Mouse (Mus musculus) naive thymus-derived CD4-positive, alpha-beta T cell, adult 2 months (primary cell): ENCODE results near the gene Adipor1.
A peak's percentile ranks its signal among the peaks of the same experiment; 100 is the strongest.

Source experiments
- DNase-seq: peaks from one replicate; pipeline ENCODE4 v3.0.0-alpha.2; 2011; ENCODE audit warnings: low read depth

Gene Adipor1

GRCm38 (mm10) chr1:134415168-134415831, at the start of gene Adipor1:
TSS of gene Adipor1 (plus strand) at chr1:134415378.
- peak; percentile 93 for DNase-seq

DNA sequence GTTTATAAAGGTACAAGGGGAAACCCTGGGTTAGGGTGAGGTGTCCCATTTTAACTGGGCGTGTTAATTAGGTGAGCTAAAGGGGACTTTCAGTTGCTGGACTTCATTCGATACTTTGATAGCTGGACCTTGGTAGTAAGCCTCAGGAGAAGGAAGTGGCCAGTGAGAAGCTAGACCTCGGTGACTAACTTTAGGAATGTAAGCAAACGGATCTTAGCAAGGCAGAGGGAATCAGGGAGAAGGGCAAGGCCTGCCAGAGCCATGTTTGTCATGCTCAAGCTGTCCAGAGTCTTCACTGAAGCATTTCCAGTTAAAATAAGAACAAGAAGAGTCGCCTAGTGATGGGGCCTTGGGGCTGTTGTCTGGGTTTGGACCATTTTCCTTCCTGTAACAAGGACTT, 49.7 kb upstream of the Adipor1 start:
- no peak for DNase-seq

- DNase-seq, result peak; percentile 65
Observed at GRCm38 (mm10) chr1:134368777-134369337, 46.3 kb upstream of the Adipor1 start.

- DNase-seq, result no peak
Observed at GRCm38 (mm10) chr1:134374124-134374523, 41.1 kb upstream of the Adipor1 start.

- no peak for DNase-seq
Observed at GRCm38 (mm10) chr1:134381051-134381450, 34.1 kb upstream of the Adipor1 start.

DNA sequence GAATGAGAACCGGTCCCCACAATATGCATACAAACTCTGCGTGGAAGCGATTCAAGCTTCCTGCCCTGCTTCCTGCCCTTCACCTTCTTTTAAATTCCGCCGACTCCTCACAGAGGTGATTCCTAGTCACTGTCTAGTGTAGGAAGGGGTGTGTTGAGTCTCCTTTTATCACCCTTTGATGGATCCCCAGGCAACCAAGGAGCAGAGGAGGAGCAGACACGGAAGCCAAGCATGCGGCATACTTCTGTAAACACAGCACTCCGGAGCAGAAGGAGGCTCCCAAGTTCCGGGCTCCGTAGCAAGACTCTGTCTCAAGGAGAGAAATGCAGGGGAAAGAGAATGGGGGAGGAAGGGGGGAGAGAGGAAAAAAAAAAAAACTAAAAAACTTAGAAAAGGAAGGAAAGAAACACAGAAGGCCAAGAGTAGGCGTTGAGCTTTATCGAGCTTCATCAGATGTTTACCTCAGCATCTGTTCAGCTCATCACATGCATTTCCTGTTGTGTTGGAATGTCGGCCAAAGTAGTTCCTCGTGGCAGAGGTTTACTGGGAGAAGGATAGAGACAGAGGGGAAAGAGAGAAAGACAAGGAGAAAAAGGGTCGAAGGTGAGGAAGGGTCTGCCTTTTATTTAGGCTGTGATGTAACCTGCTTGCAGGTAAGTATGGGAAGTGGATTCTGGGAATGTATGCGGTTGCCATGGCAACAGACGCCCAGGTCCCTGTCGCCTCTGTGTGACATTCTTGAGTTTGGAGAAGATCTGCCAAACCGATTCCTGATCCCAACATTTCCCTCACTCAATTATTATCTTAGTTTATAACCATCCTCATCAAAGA, 33.2 kb upstream of the Adipor1 start:
- peak; percentile 30 for DNase-seq

DNA sequence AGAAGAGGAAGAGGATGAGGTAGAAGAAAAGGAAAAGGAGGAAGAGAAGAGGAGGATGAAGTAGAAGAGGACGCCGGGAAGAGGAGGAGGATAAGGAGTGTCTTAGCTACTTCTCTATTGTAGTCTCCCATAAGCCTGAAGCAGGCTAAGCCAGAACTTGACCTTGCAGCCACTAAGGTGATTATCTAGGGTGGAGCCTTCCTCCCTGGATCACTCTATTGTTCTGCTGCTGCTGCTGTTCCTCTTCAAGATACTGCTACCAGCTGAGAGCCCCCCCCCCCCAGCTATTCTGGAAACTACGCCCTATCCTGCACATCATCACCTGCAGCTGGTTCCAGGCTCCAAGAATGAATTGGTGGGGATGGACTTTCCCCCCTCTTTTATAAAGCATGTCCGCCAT, 30.6 kb upstream of the Adipor1 start:
- no peak for DNase-seq

- DNase-seq, result no peak
Observed at GRCm38 (mm10) chr1:134385176-134385575, 30.0 kb upstream of the Adipor1 start.

DNA sequence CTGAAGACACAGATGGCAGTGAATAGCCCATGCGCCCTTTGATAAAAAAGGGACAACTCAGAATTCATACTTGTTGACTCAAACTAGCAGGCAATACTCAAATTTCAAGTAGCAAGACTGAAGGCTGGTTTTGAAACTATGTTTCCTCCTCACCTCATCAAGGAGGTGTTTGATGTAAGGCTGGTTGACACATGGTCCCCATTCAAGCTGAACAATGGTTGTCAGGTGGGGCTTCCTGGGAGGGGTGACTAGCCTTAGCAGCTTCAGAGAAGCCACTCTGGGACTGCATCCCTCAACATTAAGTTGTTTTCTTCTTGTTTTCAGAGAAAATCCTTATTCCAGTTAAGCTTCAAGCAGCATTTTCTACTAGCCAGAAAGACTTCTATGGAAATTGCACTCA, 29.5 kb upstream of the Adipor1 start, which contains the start of gene 4933406M09Rik:
4933406M09Rik (plus strand) TSS at position 275 of the 400 bp plus-strand sequence.
- DNase-seq, result no peak

DNA sequence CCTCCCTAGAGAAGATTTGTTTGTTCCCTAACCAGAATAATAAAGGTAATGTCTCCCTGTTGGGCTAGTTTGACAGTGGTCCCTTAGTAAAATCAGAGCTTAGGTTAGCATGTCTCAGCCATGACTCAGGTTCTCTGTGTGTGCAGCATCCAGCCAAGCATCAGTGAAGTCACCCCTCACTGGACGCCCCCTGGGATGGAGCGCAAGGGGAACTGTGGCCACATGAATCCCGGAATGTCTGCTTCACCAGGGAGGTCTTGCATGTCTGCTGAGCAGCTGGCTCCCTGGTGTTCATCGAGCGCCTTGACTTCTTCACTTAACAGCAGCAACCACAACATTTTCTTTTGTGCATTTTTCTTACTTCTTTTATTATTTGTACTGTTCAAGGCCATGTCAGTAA, 21.4 kb upstream of the Adipor1 start:
- no peak for DNase-seq

- no peak for DNase-seq
Observed at GRCm38 (mm10) chr1:134398210-134398609, 17.0 kb upstream of the Adipor1 start.

DNA sequence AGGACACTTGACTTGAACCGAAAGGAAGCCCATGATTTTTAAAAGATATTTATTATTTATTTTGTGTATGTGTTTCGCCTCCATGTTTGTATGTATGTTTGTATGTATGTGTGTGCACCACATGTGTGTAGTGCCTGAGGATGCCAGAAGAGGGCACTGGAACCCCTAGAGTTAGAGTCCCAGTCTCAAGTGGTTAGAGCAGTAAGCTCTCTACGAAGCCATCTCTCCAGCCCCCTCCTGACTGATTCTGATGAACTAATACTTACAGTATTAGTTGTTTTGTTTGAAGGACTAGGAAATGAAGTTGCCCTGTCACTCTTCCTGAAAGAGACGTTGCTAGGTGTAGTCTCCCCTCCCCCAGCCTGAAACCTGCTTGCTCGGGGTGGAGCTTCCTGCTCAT, 15.4 kb upstream of the Adipor1 start:
- DNase-seq, result no peak

DNA sequence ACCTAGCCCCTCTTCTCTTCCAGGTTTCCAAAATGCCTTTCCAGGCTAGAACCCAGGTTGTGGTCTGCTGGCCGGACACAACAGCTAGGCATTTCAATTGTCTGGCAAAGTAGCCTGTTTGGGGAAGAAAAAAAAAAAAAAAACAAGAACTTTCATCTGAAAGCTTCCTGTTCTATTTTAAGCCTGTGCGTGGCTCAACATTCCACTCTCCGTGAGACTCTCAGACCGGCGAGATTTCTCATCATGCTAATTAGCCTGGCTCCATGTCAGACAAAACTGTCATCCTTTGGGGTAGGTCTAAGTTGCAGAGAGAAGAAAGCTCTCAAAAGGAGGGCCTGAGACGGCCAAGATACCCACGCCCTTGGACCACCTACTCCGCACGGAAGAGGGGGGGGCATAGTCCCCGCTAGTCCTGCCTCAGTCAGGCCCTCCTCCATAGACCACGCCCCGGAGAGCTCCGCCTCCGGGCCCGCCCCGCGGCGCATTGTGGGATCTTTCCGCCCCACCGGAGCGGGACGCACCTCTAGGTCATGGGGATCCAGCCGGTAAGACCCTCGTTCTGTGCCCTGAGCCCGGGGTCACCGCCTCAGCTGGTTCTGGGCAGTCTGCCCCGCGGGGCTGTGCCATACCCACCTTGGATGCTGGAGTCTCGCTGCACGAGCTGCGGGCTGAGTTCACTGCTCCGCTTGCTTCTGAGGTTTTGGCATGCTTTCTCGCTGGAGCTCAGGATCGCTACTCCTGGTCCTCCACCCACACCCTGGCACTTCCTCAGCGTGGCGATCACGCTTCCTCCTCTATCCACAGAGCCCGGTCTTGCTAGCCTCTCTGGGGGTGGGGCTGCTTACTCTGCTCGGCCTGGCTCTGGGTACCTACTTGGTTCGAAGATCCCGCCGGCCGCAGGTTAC, 9.4 kb upstream of the Adipor1 start, which contains the start of gene Cyb5r1:
Cyb5r1 (plus strand) TSS at position 51 of the 905 bp plus-strand sequence.
- peak; percentile 84 for DNase-seq

DNA sequence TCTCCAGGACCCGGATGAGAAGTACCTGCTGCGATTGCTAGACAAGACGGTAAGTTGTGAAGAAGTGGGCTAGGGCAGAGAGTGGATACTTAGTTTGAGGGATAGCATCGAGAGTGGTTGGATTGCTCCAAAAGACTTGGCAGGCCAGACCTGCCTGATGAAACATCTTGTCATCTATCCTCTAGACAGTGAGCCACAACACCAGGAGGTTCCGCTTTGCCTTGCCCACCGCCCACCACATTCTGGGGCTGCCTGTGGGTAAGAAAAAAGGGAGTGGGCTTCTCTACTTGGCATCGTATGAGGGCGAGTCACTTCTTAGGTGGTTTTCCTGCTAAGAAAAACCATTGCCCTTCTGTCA, 8.8 kb upstream of the Adipor1 start:
- DNase-seq, result no peak

GRCm38 (mm10) chr1:134408080-134408479, 7.1 kb upstream of the Adipor1 start:
- no peak for DNase-seq

DNA sequence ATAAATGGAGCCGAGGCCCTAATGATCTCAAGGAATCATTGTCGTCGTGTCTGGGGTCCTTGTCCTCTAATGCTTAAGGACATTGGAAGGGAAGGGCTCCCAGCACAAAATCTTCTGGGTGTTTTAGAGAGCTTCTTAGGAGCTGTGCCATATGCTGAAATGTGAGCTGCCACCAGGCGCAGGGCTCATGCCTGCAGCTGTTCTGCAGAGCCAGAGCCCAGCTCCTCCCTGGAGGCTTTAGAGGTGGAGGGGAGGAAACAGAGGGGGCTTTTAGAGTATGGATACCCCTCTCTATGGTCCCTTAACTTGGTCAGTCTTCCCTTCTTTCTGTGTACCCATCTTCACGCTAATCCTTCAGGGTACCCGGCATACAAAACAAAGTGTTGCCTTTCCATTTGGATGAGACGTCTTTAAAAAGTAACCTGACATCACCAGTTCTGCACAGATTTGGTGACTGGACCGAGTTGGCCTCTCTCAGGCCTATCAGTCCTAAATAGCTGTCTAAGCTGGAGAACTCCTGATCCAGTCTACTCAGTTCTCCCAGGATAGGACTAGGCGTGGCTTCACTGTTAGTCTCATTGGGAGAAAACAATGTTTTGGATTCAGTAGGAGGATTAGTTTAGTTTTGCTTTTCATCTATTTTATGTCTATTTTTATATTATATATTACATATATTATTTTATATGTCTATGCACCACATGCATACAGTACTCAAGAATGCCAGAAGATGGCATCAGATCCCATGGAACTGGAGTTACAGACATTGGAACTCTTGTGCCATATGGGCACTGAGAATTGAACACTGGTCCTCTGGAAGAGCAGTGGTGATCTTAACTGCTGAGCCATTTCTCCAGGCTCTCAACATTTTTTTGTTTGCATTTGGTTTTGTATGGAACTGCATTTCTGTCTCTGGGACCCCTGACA, 3.2 kb upstream of the Adipor1 start:
- no peak for DNase-seq

DNA sequence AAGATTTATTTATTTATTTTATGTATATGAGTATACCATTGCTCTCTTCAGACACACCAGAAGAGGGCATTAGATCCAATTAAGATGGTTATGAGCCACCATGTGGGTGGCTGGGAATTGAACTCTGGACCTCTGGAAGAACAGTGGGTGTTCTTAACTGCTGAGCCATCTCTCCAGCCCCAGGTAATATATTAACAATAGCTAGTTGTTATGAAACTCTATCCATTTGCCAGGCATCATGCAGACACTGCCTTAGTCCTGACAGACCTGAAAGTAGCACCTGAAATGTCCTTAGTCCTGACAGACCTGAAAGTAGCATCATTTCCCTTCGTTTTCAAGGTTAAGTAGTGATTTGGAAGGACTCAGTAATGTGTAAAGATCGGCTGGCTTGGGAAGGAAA, 1.1 kb upstream of the Adipor1 start:
- no peak for DNase-seq

- no peak for DNase-seq
Observed at GRCm38 (mm10) chr1:134414501-134415167, 544 bp upstream of the Adipor1 start.

- no peak for DNase-seq
Observed at GRCm38 (mm10) chr1:134418414-134418975, 3.3 kb downstream of the Adipor1 start.

- no peak for DNase-seq
Observed at GRCm38 (mm10) chr1:134419176-134419575, 4.0 kb downstream of the Adipor1 start.
